Mouse (Mus musculus) spleen, postnatal 14 days (tissue): ENCODE measurements around the gene Nrbp1.

Experiments used
- DNase-seq, 2 experiments: peaks; one replicate each; pipeline ENCODE4 v3.0.0; 2021 to 2022; ENCODE audit warnings: low spot score in 2 of 2

Nrbp1 gene

GRCm38 (mm10) chr5:31266101-31266500 lies 25.4 kb downstream of the Nrbp1 start:
- no peak for DNase-seq

- DNase-seq: no peak
Observed at GRCm38 (mm10) chr5:31267686-31268085, 27.0 kb downstream of the Nrbp1 start.

- no peak for DNase-seq
Observed at GRCm38 (mm10) chr5:31273018-31273417, 32.4 kb downstream of the Nrbp1 start.

GRCm38 (mm10) chr5:31279245-31279988 lies 38.8 kb downstream of the Nrbp1 start:
- no peak for DNase-seq

GRCm38 (mm10) chr5:31288225-31288624 lies 47.6 kb downstream of the Nrbp1 start:
- no peak for DNase-seq

- no peak for DNase-seq
Observed at GRCm38 (mm10) chr5:31288655-31289054, 48.0 kb downstream of the Nrbp1 start.

GRCm38 (mm10) chr5:31289626-31290230 lies 49.1 kb downstream of the Nrbp1 start:
- DNase-seq: no peak

GRCm38 (mm10) chr5:31290521-31291360 lies 50.1 kb downstream of the Nrbp1 start, which contains the start of gene Ift172:
Ift172 (minus strand) TSS chr5:31291116.
- peak; percentile 85 to 93 for DNase-seq

- no peak for DNase-seq
Observed at GRCm38 (mm10) chr5:31291361-31291688, 50.7 kb downstream of the Nrbp1 start.

- no peak for DNase-seq
Observed at GRCm38 (mm10) chr5:31294964-31295605, 54.4 kb downstream of the Nrbp1 start.

GRCm38 (mm10) chr5:31295606-31296141 lies 55.0 kb downstream of the Nrbp1 start, which contains the start of gene Fndc4:
Fndc4 (minus strand) TSS chr5:31296080.
- no peak for DNase-seq

GRCm38 (mm10) chr5:31297047-31297757 lies 56.5 kb downstream of the Nrbp1 start, which contains the start of gene Gckr:
Gckr (plus strand) TSS chr5:31297443.
- DNase-seq: no peak

GRCm38 (mm10) chr5:31297981-31298380 lies 57.3 kb downstream of the Nrbp1 start:
- DNase-seq: no peak

- no peak for DNase-seq
Observed at GRCm38 (mm10) chr5:31298486-31298885, 57.8 kb downstream of the Nrbp1 start.
